Mouse (Mus musculus) brain, embryonic 14.5 days (tissue): Measurements from ENCODE around the gene Plxdc1.

ENCODE experiments used
- CTCF ChIP-seq: fragments of 200-500 bp; IDR thresholded peaks from 2 replicates; pipeline ENCODE4 v1.5.1; 2012; ENCODE audit warnings: inconsistent platforms, mild to moderate bottlenecking, moderate library complexity, borderline replicate concordance; ENCODE audit not compliant: insufficient read depth, insufficient read length; ENCODE audit errors: extremely low read depth
- POLR2A ChIP-seq: fragments of 200-500 bp; IDR thresholded peaks from 2 replicates; pipeline ENCODE4 v1.6.1; 2012; ENCODE audit warnings: mild to moderate bottlenecking, inconsistent platforms, borderline replicate concordance; ENCODE audit not compliant: poor library complexity, insufficient read depth, insufficient read length, severe bottlenecking; ENCODE audit errors: extremely low read depth

DNA sequence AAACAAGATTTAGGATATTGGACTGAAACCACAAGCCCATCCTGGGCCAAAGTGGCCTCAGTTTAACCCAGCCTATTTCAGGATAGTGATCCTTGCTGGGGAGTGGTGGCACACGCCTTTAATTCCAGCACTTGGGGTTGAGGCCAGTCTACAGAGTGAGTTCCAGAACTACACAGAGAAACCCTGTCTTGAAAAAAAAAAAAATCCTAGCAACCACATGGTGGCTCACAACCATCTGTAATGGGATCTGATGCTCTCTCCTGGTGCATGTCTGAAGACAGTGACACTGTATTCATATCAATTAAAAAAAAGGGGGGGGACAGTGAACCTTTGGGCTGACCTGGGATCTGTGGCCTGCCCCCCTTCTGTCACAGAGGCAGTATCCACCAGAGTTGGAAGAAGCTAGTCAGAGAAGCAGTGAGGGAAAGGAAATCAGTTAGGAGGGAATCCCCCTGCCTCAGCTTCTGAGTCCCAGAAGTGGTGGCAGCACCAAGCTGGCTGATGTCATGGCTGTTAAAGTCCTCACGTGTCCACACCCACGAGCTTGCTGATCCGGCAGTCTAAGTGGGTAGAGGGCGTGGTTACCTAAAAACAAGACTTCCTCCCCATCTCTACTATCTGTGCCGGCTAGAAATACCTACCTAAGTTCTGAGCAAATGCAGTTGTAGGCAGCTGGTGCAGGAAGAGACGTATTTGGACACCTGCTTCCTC, 12.8 kb upstream of the Plxdc1 start:
- no peak for TF ChIP-seq CTCF
- no peak for TF ChIP-seq POLR2A
